Mouse (Mus musculus) gastrocnemius, adult 18-20 months (tissue): ENCODE data around the gene Hspb6. TPM values are rescaled to one million over a fixed set of nuclear protein-coding genes. Genes with fewer than 3 reads are reported as not detected.

Experiments used
- DNase-seq: peaks from one replicate; pipeline ENCODE4 v3.0.0; 2021; ENCODE audit warnings: low spot score
- long read RNA-seq, 2 experiments: library from polyadenylated mRNA; stranded (forward); transcript quantifications; one replicate each; pipeline ENCODE4 v2.0.0; 2021
- total RNA-seq, 2 experiments: library from RNA; stranded (reverse); gene quantifications; 2 replicates each; pipeline ENCODE4 v1.2.3; 2021

Hspb6 gene
- 1,000 to 10,000 TPM; 1,641 to 2,096 TPM for total RNA-seq
- long read RNA-seq, experiment 1, transcript Hspb6-201 (3 exons, 1,363 nt), result major isoform, 230 of 259 reads
- long read RNA-seq, experiment 1, partial matches to known transcripts, result 2 of 259 reads
- long read RNA-seq, experiment 1, other reads (novel, unspliced or antisense), result 24 of 259 reads
- long read RNA-seq, experiment 2, transcript Hspb6-201 (3 exons, 1,363 nt), result major isoform, 364 of 401 reads
- long read RNA-seq, experiment 2, partial matches to known transcripts, result 30 of 401 reads
- long read RNA-seq, experiment 2, other reads (novel, unspliced or antisense), result 5 of 401 reads

DNA sequence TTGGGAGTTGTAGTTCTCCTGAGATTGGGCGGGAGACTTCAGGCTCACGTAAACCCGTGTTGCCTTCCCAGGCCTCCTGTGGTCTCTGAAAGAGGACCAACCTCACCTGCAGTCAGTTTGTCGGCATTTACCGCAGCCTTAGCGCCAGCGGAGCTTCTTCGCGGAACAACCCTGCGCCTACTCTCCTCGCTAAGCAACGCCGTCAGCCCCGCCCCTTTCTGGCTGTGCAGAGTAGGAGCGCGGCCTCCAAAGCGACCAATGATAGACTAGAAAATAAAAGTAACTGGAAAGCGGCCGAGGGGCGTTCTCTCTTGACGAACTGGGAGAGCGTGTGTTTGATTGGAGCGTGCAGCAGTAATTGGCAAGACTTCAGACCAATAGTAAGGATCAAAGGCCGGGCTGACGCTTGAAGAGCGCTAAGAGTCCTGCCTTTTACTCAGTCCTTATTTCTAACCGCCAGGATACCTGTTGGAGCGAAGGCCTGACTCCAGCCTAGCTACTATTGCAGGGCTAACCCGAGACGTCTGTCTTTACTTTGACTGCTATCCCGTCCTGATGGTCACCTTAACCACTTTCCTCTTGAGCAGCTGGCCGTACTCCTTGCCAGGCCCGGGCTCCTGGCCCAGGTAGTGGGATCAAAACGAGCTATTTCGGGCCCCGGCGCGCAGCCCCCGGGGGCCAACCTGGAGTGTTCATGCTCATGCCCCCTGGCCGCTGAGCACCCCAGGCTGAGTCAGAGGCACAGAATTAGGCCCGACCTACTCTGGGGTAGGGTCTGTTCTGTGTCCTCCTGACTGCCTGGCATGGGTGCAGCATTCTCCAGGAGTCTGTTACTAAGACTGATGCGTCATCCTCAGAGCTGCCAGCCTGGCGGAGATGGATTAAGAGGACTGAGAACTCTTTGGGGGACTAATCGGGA is at the start of gene Hspb6, which contains the start of gene Proser3:
TSS of gene Hspb6 (plus strand) at position 77 of the 919 bp plus-strand sequence.
TSS of gene Proser3 (minus strand) at position 198 of the 919 bp plus-strand sequence.
- DNase-seq, result peak; percentile 97

DNA sequence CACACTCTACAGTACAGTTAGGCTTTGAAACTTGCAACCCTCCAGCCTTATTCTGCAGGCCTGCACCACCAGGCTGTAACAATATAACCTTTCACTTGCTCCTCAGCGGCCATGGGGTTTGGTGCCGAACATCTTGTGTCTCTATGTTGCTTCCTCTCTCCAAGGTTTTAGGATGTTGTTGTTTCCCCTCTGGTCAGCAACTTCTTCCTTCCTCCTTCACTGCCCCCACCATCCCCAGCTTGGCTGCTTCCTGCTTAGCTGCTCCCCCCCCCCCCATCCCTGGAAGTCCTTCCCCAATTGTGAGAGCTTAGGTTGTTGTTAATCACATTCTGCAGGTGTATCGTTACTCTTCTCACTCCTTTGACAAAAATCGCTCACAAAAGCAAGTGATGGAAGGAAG is 43.9 kb upstream of the Hspb6 start:
- no peak for DNase-seq

DNA sequence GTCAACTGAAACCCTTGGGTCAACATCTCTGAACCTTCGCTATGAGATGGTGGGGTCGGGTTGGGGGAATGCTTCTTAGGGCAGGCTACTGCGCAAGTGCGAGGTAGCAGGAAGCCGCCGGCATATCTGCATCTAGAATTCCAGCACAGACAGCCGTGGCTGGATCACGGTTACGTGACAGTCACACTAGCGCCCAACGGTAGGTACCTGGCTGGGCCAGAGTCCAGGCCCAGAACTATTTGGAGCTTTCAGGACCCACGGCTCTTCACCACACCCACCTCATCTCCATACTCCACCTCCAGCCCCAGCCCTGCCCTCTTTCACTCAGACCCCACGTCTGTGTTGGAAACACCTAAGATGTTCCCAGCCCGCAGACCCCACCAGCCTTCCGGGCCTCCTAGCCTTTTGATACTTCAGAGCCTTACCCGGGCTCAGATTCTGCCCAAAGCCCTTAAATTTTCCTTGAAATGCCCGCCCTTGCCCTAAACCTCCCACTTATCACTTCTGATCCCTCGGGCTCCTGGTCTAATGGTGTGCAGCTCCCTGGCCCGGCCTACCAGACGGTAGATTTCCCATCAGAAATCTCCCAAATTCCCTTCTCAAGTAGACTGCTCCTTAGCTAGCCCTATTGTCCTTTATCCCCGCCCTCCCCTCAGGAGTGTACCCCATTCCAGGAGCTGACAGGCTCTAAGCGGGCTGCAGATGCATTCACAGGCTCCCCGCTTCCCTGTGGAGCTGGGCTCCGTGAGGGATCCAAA is 36.8 kb upstream of the Hspb6 start:
- DNase-seq, result no peak

DNA sequence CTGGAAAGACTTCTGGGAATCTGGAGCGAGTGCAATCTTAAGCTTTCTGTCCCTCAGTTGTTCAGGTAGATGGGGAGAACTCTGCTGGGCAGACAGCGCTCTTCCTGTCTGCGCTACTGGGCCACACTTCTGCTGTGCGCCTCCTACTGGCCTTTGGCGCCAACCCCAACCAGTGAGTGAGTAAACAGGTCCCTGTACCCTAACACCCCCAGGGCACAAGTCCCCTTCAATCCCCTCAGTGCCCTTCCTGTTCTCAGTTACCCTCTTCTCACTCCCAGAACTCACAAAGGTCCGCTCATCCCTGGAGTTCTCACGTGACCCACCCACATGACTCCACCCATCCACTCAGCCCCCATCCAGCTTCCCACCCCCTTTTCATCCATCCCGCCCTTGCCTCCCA is 33.7 kb upstream of the Hspb6 start:
- DNase-seq, result no peak

DNA sequence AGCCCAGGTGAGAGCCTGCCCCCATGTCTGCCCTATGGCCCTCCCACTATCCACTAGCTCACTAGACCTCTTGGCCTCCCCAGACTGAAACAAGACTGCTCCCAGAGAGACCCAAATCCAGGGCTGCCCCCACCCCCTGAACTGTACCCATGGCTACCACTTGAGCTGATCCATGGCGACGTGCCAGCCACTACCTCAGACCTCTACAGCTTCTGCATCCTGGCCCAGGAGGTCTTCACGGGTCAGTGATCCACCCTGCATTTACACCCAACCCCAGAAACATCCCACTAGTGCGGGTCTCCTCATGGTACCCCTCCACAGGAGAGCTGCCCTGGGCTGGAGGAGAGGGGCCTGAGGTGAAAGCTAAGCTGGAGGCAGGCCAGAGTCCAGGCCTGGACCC is 31.6 kb upstream of the Hspb6 start:
- DNase-seq, result no peak

DNA sequence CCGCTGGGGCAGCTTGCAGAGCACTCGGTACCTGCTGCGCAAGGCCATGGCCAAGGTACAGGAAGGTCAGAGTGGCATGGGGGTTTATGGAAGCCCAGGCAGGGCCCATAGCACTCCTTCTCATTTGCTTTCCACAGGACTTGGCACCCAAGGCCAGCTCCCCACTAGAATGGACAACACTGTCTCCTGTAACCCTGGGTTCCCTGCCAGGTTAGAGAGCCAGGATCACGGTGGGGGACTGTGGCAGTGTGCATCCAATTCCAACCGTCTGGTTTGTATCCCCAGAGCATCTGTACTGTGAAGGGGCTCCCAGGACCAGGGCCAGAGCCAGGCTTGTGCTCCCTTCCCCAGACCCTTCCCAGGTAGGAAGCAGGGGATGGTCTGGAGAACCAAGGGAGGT is 31.1 kb upstream of the Hspb6 start:
- DNase-seq, result no peak

DNA sequence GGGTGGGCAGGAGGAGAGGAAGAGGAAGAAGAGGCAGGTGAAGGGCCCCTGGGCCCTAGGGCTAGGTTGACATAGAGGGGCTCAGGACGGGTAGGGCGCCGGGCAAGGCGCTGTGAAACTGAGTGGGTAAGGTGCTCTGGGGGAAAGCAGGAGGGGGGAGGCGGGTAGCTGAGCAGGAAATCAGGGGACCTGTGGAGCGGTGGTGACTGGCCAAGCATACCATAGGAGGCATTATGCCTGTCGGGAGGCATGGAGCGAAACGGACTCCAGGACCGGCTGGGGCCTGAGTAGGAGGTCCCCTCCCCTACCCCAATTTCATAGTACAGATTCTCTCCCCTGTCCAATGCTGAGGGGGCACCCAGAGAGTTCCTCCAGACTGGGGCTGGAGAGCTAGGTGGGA is 29.1 kb upstream of the Hspb6 start:
- no peak for DNase-seq

DNA sequence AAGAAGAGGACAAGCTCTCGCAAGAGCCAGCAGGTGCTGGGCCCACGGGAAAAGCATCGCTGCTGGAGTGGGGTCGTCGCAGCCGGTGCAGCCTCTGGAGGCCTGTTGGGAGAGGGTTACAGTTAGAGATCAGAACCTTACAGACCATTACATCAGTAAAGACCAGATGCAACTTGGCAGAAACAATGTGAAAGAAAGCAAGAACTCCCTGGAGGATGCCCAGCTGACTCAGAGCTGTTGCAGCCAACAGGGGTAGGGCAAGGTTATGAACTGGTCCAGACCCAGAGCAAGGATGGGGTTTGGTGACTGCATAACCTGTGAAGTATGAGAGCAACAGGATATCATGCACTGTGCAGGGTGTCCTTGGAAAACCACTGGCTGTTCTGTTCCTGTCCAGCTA is 27.5 kb upstream of the Hspb6 start:
- DNase-seq, result no peak

DNA sequence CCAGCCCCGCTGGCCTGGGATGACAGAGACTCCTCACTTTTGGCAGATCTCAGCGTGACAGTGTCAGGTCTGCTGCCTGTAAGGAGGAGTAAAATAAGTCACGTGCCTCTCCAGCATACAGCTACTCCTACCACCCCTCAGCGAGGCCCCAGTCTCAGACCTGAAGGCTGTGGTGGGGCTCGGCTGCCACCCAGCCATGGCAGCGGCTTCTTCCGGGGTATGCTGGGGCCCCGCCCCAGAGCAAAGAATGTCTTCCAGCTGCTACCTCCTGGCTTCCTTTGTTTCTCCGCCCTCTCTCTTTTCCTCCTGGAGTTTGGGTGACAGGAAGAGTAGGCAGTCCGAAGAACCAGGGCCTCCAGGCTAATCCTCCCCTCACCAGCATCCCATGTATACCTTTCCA is 26.0 kb upstream of the Hspb6 start:
- no peak for DNase-seq

DNA sequence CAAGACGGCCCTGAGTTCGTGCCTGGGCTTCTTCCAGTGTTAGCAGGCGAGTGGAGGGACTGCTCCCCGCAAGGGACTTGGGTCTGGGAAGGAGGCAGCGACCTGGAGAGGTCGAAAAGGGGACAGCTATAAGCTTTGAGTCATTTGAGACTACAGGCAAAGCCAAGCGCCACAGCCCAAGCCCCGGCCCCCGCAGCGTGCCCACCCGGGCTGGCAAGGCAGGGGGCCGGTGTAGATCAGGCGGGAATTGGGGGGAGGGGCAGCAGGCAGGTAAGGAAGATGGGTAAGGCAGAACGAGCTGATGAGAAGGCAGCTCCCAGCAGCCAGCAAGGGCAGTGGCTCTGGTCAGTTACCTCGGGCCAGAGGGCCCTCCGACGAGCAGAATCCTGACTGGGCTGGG is 25.6 kb upstream of the Hspb6 start:
- DNase-seq, result no peak

DNA sequence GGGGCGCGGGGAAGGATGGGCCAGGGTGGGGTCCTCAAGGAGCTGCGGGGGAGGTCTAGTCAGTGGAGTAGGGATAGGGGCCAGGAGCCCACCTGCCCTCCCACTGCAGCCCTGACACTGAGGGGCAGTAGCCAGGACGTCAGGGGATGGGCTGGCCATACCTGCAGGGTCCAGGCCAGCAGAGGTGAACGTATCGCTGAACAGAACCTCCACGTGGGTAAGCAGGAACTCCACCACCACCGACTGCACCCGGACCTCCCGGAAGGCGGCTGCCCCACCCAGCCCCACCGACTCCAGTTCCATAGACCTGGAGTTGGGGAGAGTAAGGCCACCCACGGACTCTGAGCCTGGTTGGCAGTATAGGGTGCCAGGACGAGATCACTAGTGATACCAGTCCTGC is 25.0 kb upstream of the Hspb6 start:
- DNase-seq, result no peak

DNA sequence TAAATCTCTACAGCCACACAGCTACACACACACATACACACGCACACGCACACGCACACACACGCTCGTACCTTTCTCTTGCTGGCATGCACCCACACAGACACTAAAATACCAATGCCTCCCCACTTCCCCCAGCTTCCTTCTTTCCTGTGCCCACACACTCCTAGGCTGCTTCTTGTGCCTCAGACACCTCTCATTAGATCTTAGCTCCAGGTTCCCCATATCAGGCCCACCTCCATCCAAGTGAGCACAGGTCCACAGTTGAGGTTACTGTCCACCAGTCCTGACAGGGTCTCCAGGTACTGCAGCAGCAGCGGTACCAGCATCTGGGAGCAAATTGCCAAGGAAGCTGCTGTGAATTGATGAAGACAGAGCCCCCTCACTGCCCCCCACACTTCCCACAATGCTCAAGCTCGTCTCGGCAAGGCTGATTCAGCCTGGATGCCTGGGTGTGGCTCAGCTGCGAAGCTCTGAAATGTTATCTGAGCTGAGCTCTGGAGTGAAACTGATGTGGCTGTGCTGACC is 20.6 kb upstream of the Hspb6 start:
- no peak for DNase-seq

DNA sequence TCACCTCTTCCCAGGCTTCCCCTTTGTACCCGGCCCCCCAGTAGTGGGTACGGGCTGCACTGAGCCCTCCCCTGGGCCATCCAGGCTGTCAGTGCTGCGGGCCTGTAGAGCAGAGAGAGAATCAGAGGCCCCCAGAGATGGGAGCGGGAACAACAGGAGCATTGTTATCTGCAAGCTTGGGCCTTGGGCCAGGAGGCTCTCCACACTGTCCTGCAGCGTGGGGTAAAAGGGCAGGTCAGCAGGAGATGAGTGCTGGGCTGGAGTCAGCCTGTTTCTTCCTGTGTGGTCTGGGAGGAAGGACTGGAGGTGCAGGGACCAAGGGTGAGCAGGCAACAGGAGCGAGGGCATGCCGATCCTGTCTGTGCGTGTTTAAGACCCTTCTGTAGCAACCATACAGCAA is 19.0 kb upstream of the Hspb6 start:
- DNase-seq, result no peak

DNA sequence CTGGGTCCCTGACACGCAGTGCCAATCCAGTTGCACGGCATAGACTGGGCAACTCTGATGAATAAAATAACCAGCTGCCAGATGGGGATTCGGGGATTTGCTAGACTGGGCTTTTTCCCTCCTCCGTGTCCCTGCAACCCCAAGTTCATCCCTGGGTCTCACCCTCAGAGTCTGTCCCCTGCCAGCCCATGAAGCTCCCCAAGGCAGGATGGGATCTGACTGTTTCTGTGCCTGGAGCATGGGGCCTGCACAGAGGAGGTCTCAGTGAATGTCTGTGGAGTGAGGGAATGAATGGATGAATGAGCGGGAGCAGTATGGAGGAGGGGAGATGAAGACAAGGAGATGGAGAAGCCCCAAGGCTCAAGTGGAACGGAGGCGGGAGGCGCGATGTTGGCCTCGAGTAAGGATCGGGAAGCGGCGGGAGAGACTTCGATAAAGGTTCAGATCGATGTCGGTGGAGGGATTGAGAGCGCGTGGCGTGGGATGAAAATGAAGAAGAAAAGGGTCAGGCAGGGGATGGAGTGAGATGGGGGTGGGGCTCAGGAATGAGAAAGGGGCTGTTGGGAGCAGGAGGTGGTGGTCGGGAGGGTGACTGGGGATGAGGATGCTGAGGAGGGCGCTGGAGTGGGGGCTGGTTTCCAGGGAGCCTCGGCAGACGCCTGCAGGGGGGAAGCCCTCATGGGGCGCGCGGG is 17.9 kb upstream of the Hspb6 start:
- DNase-seq, result no peak

DNA sequence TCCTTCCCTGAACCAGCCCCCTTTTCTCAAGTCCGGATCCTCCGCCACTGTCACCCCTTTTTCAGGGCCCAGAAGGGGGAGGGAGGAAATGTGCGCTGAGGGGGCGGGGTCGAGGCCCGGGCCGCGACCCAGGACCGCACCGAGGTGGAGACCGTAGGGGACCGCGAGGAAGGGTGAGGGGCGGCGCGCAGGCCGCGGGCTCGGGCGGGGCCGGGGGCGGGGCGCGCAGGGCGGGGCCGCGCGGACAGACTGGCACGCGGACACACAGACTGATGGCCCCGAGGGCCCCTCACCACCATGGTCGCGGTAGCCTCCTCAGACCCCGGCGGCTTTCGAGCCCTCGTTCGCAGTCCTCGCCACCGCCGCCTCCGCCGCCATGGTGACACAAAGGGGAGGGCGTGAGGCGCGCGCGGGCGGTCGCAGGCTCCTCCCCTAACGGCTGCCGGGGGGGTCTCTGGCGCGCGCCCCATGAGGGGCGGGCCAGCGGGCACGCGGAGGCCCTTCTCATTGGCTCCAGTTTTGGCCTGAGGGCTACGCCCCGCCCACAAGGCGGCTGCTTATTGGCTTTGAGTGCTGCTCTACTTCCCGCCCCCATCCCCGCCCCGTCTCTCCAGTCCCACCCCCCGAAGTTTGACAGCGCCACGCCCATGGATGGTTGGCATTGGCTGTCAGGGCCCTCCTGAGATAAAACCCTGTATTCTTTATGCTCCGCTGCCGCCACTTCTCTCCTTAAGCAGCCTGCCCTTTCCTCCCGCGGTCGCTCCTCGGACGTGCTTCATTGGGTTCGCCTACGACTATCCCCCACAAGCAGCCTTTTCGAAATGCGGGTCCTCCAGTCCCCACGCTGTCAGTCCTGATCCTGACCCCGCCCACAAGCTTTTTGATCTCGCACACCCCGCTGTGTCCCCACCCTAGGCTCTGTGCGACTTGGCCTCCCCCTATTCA is 17.1 kb upstream of the Hspb6 start, which contains the start of gene Arhgap33:
TSS of gene Arhgap33 (minus strand) at position 428 of the 945 bp plus-strand sequence.
- DNase-seq, result peak; percentile 92

DNA sequence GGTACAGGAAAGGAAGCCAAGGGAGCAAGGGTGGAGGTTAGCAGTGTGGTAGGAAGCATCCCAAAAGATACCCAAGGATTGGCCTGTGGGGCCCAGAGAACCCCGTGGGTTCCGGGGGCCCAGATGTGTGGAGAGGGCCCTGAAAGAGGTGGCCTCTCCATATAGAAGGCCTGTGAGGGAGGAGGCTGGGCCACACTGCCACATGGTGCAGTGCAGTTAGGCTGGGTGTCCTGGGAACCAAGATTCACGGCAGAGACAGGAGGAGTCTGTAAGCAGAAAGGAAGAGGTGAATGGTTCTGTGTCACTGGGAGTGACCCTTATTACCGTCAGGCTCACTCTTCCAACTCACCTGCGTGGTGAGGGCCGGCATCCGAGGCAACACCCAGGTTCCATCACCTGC is 11.4 kb upstream of the Hspb6 start:
- DNase-seq, result no peak

DNA sequence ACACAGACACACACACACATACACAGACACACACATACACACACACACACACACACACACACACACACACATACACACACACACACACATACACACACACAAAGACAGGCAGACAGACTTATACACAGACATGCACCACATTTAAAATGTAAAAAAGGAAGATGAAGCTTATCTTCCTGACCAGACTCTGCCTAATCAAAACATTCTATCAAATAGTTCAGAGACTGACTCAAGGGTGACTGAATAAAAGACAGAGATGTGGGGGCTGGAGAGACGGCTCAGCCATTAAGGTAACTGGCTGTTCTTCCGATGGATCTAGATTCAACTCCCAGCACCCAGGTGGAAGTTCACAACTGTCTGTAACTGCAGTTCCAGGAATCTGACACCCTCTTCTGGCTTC is 7.7 kb upstream of the Hspb6 start:
- DNase-seq, result no peak

DNA sequence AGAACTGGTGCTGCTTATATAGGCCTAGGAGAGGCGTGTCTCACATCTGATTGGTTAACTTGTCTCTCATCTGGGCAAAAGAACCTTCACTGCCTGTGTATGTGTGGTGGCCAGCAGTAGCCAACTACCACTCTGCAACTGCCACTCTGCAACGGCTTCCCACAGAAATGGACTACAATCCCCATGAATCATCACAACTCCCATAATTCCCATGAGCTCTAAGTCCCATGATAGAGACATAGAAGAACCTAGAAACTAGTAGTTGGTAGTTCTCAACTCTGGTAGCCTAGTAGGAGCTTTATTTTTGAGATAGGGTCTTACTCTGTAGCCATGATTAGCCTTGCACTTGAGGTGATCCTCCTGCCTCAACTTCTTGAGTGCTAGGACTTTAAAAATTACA is 2.1 kb upstream of the Hspb6 start:
- DNase-seq, result no peak

DNA sequence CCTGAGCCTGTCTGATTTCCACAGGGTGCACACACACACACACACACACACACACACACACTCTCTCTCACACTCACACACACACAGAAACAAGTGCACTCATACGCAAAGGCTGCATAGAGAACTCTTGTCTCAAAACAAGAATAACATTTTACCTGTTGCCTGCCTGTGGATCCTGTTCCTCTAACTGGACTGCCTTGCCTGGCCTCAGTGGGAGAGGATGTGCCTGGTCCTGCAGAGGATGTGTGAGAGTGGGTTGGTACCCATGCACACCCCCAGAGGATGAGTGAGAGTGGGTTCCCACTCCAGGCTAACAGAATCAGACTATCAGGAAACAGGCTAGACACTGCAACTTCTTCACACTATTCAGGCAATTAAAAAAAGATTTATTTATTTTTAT is 1.4 kb upstream of the Hspb6 start:
- DNase-seq, result no peak
